Mouse (Mus musculus): ENCODE measurements around the gene Fam126a.

DNA sequence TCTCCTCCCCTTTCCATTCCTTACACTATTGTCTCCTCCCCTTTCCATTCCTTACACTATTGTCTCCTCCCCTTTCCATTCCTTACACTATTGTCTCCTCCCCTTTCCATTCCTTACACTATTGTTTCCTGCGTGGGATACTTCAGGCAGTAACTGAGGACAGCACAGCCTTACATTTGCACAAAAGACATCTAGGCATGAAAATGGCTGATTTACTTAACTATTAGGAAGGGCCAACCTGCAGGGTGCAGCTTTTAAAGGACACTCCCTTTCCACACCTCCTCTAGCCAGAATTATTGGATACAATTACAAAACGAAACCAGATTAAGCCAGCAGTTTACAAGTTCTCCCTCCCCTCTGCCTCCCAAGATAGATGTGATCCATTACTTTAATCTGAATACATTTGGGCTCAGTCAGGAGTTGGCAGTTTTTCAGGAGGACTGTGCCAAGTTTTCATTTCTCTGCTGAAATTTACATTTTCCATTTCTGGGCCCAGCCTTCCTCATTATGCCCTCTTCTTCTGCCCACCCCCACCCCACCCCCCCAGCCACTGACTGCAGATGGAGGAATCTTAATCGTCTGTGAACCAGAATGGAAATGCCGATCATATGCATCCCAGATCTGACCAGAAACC, 15.6 kb upstream of the Fam126a start:
- TF ChIP-seq SMC3 (IDR thresholded peaks at IDR 0.05; ENCODE audit: low read depth, low read length) (no peak), POLR2A (IDR thresholded peaks at IDR 0.05; ENCODE audit: control insufficient read depth in 1 of 2, insufficient read depth in 1 of 2, low read depth in 1 of 2, low read length in 2 of 2, poor library complexity in 1 of 2) (no peak), CTCF (IDR thresholded peaks at IDR 0.05 in 2 of 3, conservative IDR thresholded peaks at IDR 0.05 in 1 of 3; ENCODE audit: control insufficient read depth in 1 of 3, insufficient read depth in 1 of 3, low read depth in 2 of 3, low read length in 3 of 3, poor library complexity in 1 of 3, severe bottlenecking in 1 of 3) (no peak), E2F4 (IDR thresholded peaks at IDR 0.05; ENCODE audit: borderline replicate concordance, low read depth, low read length) (no peak), MAX (IDR thresholded peaks at IDR 0.05; ENCODE audit: low read length) (no peak), USF2 (IDR thresholded peaks at IDR 0.05; ENCODE audit: borderline replicate concordance in 1 of 2, insufficient read depth in 1 of 2, low read depth in 1 of 2, low read length in 2 of 2) (no peak), GATA1 (IDR thresholded peaks at IDR 0.05; ENCODE audit: low read depth, low read length) (no peak), CHD1 (IDR thresholded peaks at IDR 0.05; ENCODE audit: low read depth, low read length) (no peak), UBTF (IDR thresholded peaks at IDR 0.05; ENCODE audit: borderline replicate concordance, insufficient read depth, low read depth, low read length) (no peak), EP300 (IDR thresholded peaks at IDR 0.05; ENCODE audit: low read depth in 1 of 2, low read length in 2 of 2) (no peak), MYB (IDR thresholded peaks at IDR 0.05; ENCODE audit: low read depth, low read length) (no peak), GABPA (IDR thresholded peaks at IDR 0.05; ENCODE audit: low read depth, low read length) (no peak), TCF12 (IDR thresholded peaks at IDR 0.05; ENCODE audit: low read depth, low read length) (no peak)
